Comparison of ENCODE assay signal across 8 mouse cellular contexts in the genomic region with DNA sequence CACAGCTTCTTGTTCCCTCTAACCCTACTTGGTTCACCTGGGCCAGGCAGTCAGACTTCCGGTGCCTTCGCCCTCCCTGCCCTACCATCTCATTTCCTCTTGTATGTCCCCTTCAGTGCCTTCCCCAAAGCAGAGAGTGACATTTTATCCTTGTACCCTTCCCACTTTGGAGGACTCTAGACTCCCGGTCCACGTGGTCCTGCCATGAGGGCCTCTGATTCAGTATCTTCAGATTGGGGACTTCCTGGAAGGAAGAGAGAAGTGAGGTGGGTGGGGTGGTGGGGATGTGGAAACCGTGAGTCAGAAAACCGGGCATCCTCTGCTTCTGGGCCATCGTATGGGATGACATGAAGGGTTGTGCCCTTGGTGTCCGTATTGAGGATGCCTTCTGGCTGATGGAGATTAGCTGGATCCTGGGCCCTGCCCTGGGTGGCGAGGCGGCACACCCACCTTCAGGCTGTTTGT. TPM values are rescaled to one million over a fixed set of nuclear protein-coding genes. Genes with fewer than 3 reads are reported as not detected.
DNase-seq lines count a peak whose midpoint lies in the region; ATAC-seq and TF ChIP-seq lines count a peak whose summit lies in the region.

No protein-coding gene starts in this region.

- ATAC-seq in embryonic facial prominence, embryonic 13.5 days (ENCODE audit: insufficient number of reproducible peaks, insufficient read depth, low FRiP score, low TSS enrichment, low read depth), result no peak
- no peak for ATAC-seq in hindbrain, embryonic 13.5 days (ENCODE audit: low FRiP score)
- ATAC-seq in liver, embryonic 16.5 days (ENCODE audit: low read depth), result peak; percentile 90

- H3K4me1 ChIP-seq in ES-E14 (ENCODE audit: control insufficient read depth in 2 of 2, insufficient read depth in 2 of 2, low read length in 2 of 2, poor library complexity in 1 of 2), result peaks cover 2 to 13% of the 10 kb centered on the region in 2 experiments; a peak in 3 of 4 replicates
- peaks cover 29% of the 10 kb centered on the region for H3K4me1 ChIP-seq in embryonic facial prominence, embryonic 13.5 days
- peaks cover 40% of the 10 kb centered on the region for H3K4me1 ChIP-seq in hindbrain, embryonic 13.5 days (replicated peaks)
- H3K4me1 ChIP-seq in liver, embryonic 16.5 days (ENCODE audit: control insufficient read depth, low read depth, low read length), result peaks cover 36% of the 10 kb centered on the region

- 0 out of 2 replicates have a peak overlapping the region, but pooled peaks have one; percentile 3 for H3K27ac ChIP-seq in ES-E14 (ENCODE audit: insufficient read depth, low read depth, low read length, poor library complexity, severe bottlenecking)
- H3K27ac ChIP-seq in embryonic facial prominence, embryonic 13.5 days, result no peak overlapping the region
- no peak overlapping the region for H3K27ac ChIP-seq in hindbrain, embryonic 13.5 days
- peak overlapping the region; percentile 99 for H3K27ac ChIP-seq in liver, embryonic 16.5 days (ENCODE audit: low read length)
- H3K27ac ChIP-seq in layer of hippocampus, adult 2 months, result no peak overlapping the region

- no peaks in the 10 kb centered on the region for H3K9me3 ChIP-seq in ES-E14 (ENCODE audit: control insufficient read depth, insufficient read depth, low read depth, low read length)
- H3K9me3 ChIP-seq in embryonic facial prominence, embryonic 13.5 days, result no peaks in the 10 kb centered on the region
- no peaks in the 10 kb centered on the region for H3K9me3 ChIP-seq in hindbrain, embryonic 13.5 days
- H3K9me3 ChIP-seq in liver, embryonic 16.5 days (replicated peaks; ENCODE audit: control insufficient read depth, low read length), result no peaks in the 10 kb centered on the region

- H3K36me3 ChIP-seq in ES-E14 (ENCODE audit: control insufficient read depth, insufficient read depth, low read length, poor library complexity, severe bottlenecking), result peaks cover 33% of the 10 kb centered on the region
- H3K36me3 ChIP-seq in embryonic facial prominence, embryonic 13.5 days, result peaks cover 12% of the 10 kb centered on the region; the same call in 1 of the 2 replicates
- H3K36me3 ChIP-seq in hindbrain, embryonic 13.5 days, result no peaks in the 10 kb centered on the region
- peaks cover 33% of the 10 kb centered on the region for H3K36me3 ChIP-seq in liver, embryonic 16.5 days (ENCODE audit: control insufficient read depth, insufficient read depth)

- WGBS in embryonic facial prominence, embryonic 13.5 days, result 14% methylated on average over 10 of the region's 10 CpGs
- WGBS in hindbrain, embryonic 13.5 days, result 30% methylated on average over 10 of the region's 10 CpGs
- WGBS in liver, embryonic 16.5 days (ENCODE audit: insufficient replicate concordance), result 6% methylated on average over 10 of the region's 10 CpGs

- H3K9ac ChIP-seq in ES-E14 (ENCODE audit: insufficient read depth, low read depth, low read length, poor library complexity, severe bottlenecking), result peak overlapping the region; percentile 86
- peak overlapping the region; percentile 77 for H3K9ac ChIP-seq in embryonic facial prominence, embryonic 13.5 days
- peak overlapping the region; percentile 53; the same call in 1 of the 2 replicates for H3K9ac ChIP-seq in hindbrain, embryonic 13.5 days
- peak overlapping the region; percentile 98 for H3K9ac ChIP-seq in liver, embryonic 16.5 days (ENCODE audit: low read depth, low read length)

- no peak for TF ChIP-seq CTCF in layer of hippocampus, adult 2 months (conservative IDR thresholded peaks at IDR 0.05)

- peak overlapping the region; percentile 90 to 97 for H3K4me3 ChIP-seq in ES-E14 (ENCODE audit: insufficient read depth in 1 of 2, low read depth in 1 of 2, low read length in 2 of 2, poor library complexity in 1 of 2, severe bottlenecking in 1 of 2)
- H3K4me3 ChIP-seq in embryonic facial prominence, embryonic 13.5 days, result peak overlapping the region; percentile 66
- H3K4me3 ChIP-seq in hindbrain, embryonic 13.5 days, result peak overlapping the region; percentile 55
- peak overlapping the region; percentile 96 for H3K4me3 ChIP-seq in liver, embryonic 16.5 days (ENCODE audit: low read depth, low read length)
- H3K4me3 ChIP-seq in layer of hippocampus, adult 2 months, result no peak overlapping the region; the same call in 1 of the 2 replicates

- no peaks in the 10 kb centered on the region for H3K27me3 ChIP-seq in embryonic facial prominence, embryonic 13.5 days
- peaks cover 24% of the 10 kb centered on the region for H3K27me3 ChIP-seq in hindbrain, embryonic 13.5 days
- H3K27me3 ChIP-seq in liver, embryonic 16.5 days (ENCODE audit: control insufficient read depth, insufficient read depth, low read depth, low read length), result no peaks in the 10 kb centered on the region

- DNase-seq in ES-E14 (ENCODE audit: low read depth, low spot score), result no peak
- DNase-seq in neural tube, embryonic 10.5 days (ENCODE audit: extremely low spot score, low spot score), result peak; percentile 27
- DNase-seq in ovary, postnatal 36 days (ENCODE audit: low spot score), result no peak
- no peak for DNase-seq in layer of hippocampus, adult 2 months (ENCODE audit: low spot score in 2 of 2)
- no peak for DNase-seq in gastrocnemius, postnatal 4 days (ENCODE audit: low spot score in 2 of 2)

- H3K4me2 ChIP-seq in embryonic facial prominence, embryonic 13.5 days, result peak overlapping the region; percentile 100
- H3K4me2 ChIP-seq in hindbrain, embryonic 13.5 days, result peak overlapping the region; percentile 99
- H3K4me2 ChIP-seq in liver, embryonic 16.5 days (ENCODE audit: low read depth, low read length), result peak overlapping the region; percentile 84

- in situ Hi-C loops in ES-E14 (cut with MboI; ENCODE audit: low sequenced_read_pairs in 2 of 2, unreplicated experiment in 2 of 2), result no loop called here

TF ChIP-seq in ES-E14, 5 proteins besides CTCF, POLR2A, EP300 and RAD21:
- TF ChIP-seq MAFK (IDR thresholded peaks at IDR 0.05; ENCODE audit: insufficient read depth, low read depth, low read length) (no peak), CHD2 (IDR thresholded peaks at IDR 0.05; ENCODE audit: low read depth, low read length) (no peak), HCFC1 (IDR thresholded peaks at IDR 0.05; ENCODE audit: borderline replicate concordance, insufficient read depth, low read length) (no peak), ZC3H11A (IDR thresholded peaks at IDR 0.05; ENCODE audit: borderline replicate concordance, low read depth, low read length) (no peak), ZNF384 (IDR thresholded peaks at IDR 0.05; ENCODE audit: low read depth, low read length) (no peak)

RNA-seq across cellular contexts. Expression of a gene that starts 2.1 kb away (rescaled TPM):
- 72.0 and 156 TPM in 2 replicates for total RNA-seq in ES-E14 (2012; rRNA removed)
- 28.2 and 29.1 TPM in 2 replicates for polyA plus RNA-seq in embryonic facial prominence, embryonic 13.5 days (2015; fragmentation: Nextera tagmentation; extraction: Ambion mirVana)
- 8.6 and 8.7 TPM in 2 replicates for polyA plus RNA-seq in hindbrain, embryonic 13.5 days (2015; fragmentation: Nextera tagmentation; extraction: Ambion mirVana)
- polyA plus RNA-seq in liver, embryonic 16.5 days (2015; fragmentation: Nextera tagmentation; extraction: Ambion mirVana), result 101 and 119 TPM in 2 replicates
- 1 to 10 TPM; 3.5 to 4.7 TPM for total RNA-seq in layer of hippocampus, adult 2 months (2021)
- 10 to 100 TPM; 51.8 to 55.1 TPM for total RNA-seq in gastrocnemius, postnatal 4 days (2021)

RNA-seq across cellular contexts. Expression of a gene that starts 32.4 kb away (rescaled TPM):
- 76.0 and 105 TPM in 2 replicates for total RNA-seq in ES-E14 (2012; rRNA removed)
- 122 and 124 TPM in 2 replicates for polyA plus RNA-seq in embryonic facial prominence, embryonic 13.5 days (2015; fragmentation: Nextera tagmentation; extraction: Ambion mirVana)
- polyA plus RNA-seq in hindbrain, embryonic 13.5 days (2015; fragmentation: Nextera tagmentation; extraction: Ambion mirVana), result 159 and 172 TPM in 2 replicates
- polyA plus RNA-seq in liver, embryonic 16.5 days (2015; fragmentation: Nextera tagmentation; extraction: Ambion mirVana), result 27.4 and 29.8 TPM in 2 replicates
- 100 to 1,000 TPM; 286 to 314 TPM for total RNA-seq in layer of hippocampus, adult 2 months (2021)
- total RNA-seq in gastrocnemius, postnatal 4 days (2021), result 10 to 100 TPM; 66.6 to 78.7 TPM

RNA-seq across cellular contexts. Expression of a gene that starts 33.3 kb away (rescaled TPM):
- 12.8 and 18.5 TPM in 2 replicates for total RNA-seq in ES-E14 (2012; rRNA removed)
- 26.8 and 30.5 TPM in 2 replicates for polyA plus RNA-seq in embryonic facial prominence, embryonic 13.5 days (2015; fragmentation: Nextera tagmentation; extraction: Ambion mirVana)
- polyA plus RNA-seq in hindbrain, embryonic 13.5 days (2015; fragmentation: Nextera tagmentation; extraction: Ambion mirVana), result 43.6 and 45.3 TPM in 2 replicates
- 7.8 and 8.9 TPM in 2 replicates for polyA plus RNA-seq in liver, embryonic 16.5 days (2015; fragmentation: Nextera tagmentation; extraction: Ambion mirVana)
- total RNA-seq in layer of hippocampus, adult 2 months (2021), result 10 to 100 TPM; 46.7 to 49.5 TPM
- 10 to 100 TPM; 22.7 to 22.9 TPM for total RNA-seq in gastrocnemius, postnatal 4 days (2021)

RNA-seq across cellular contexts. Expression of a gene that starts 45.0 kb away (rescaled TPM):
- total RNA-seq in ES-E14 (2012; rRNA removed), result 188 and 227 TPM in 2 replicates
- polyA plus RNA-seq in embryonic facial prominence, embryonic 13.5 days (2015; fragmentation: Nextera tagmentation; extraction: Ambion mirVana), result 272 and 278 TPM in 2 replicates
- 381 and 383 TPM in 2 replicates for polyA plus RNA-seq in hindbrain, embryonic 13.5 days (2015; fragmentation: Nextera tagmentation; extraction: Ambion mirVana)
- 151 and 155 TPM in 2 replicates for polyA plus RNA-seq in liver, embryonic 16.5 days (2015; fragmentation: Nextera tagmentation; extraction: Ambion mirVana)
- 100 to 1,000 TPM; 237 to 271 TPM for total RNA-seq in layer of hippocampus, adult 2 months (2021)
- total RNA-seq in gastrocnemius, postnatal 4 days (2021), result 100 to 1,000 TPM in 1 of 2 experiments, 10 to 100 TPM in 1; 86.6 to 106 TPM

RNA-seq across cellular contexts. Expression of a gene that starts 59.4 kb away (rescaled TPM):
- 5.7 and 6.9 TPM in 2 replicates for total RNA-seq in ES-E14 (2012; rRNA removed)
- 20.5 and 20.8 TPM in 2 replicates for polyA plus RNA-seq in embryonic facial prominence, embryonic 13.5 days (2015; fragmentation: Nextera tagmentation; extraction: Ambion mirVana)
- polyA plus RNA-seq in hindbrain, embryonic 13.5 days (2015; fragmentation: Nextera tagmentation; extraction: Ambion mirVana), result 6.6 and 7.3 TPM in 2 replicates
- polyA plus RNA-seq in liver, embryonic 16.5 days (2015; fragmentation: Nextera tagmentation; extraction: Ambion mirVana), result 2.8 and 3.6 TPM in 2 replicates
- total RNA-seq in layer of hippocampus, adult 2 months (2021), result 1 to 10 TPM; 6.5 to 7.3 TPM
- 10 to 100 TPM; 16.8 to 17.4 TPM for total RNA-seq in gastrocnemius, postnatal 4 days (2021)

Comparison
In these comparisons a context has a peak if more than half of its experiments do, and no peak if none do; other contexts are left out.
1. H3K27ac ChIP-seq: peak in ES-E14 (single experiment) and liver, embryonic 16.5 days (single experiment); none in embryonic facial prominence, embryonic 13.5 days (single experiment), hindbrain, embryonic 13.5 days (single experiment) and layer of hippocampus, adult 2 months (single experiment).
2. RNA of a gene that starts 2.1 kb away (total RNA-seq): 72.0 to 156 TPM in ES-E14 and 51.8 to 55.1 TPM in gastrocnemius, postnatal 4 days; 3.5 to 4.7 TPM in layer of hippocampus, adult 2 months; every median in the first group is over 4 times any median in the second.
3. Peak in every context shown above with its lines, with median percentiles within 50 percentile points of each other: H3K9ac ChIP-seq and H3K4me2 ChIP-seq.